Mouse (Mus musculus) bone marrow macrophage, adult 2 months (primary cell): ENCODE results near the gene Irf3.

Experiments
- CTCF ChIP-seq: IDR thresholded peaks from 2 replicates; pipeline ENCODE4 v1.5.1; 2012; ENCODE audit warnings: low read depth, mild to moderate bottlenecking, low read length, moderate library complexity
- POLR2A ChIP-seq: IDR thresholded peaks from 2 replicates; pipeline ENCODE4 v1.6.1; 2012; ENCODE audit warnings: mild to moderate bottlenecking, low read depth, low read length, borderline replicate concordance

DNA sequence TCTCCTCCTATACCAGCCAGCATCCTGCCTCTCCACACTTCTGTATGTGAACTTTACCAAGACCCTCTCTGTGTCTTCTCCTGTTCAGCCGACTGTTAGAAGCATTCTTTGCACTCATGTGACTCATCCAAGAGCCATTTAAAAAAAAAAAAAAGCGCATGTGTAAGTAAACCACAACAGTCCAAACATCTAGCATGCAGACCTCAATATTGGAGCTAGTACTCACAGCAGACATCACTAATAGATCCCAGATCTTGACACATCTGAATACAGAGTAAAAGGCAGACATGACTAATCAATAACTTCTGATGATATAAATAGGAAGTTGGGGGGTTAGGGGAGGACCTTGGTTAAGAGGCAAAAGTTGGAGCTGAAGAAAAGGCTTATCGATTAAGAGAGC, 38.2 kb downstream of the Irf3 start:
- no peak for TF ChIP-seq CTCF
- no peak for TF ChIP-seq POLR2A
